Mouse (Mus musculus) adrenal gland, adult (tissue): ENCODE results near the gene Plcl2.

Experiments used
- DNase-seq, 2 experiments: peaks; one replicate each; pipeline ENCODE4 v3.0.0; 2022 to 2023; ENCODE audit warnings: low spot score in 1 of 2; ENCODE audit not compliant: inconsistent age in 2 of 2

Gene Plcl2

DNA sequence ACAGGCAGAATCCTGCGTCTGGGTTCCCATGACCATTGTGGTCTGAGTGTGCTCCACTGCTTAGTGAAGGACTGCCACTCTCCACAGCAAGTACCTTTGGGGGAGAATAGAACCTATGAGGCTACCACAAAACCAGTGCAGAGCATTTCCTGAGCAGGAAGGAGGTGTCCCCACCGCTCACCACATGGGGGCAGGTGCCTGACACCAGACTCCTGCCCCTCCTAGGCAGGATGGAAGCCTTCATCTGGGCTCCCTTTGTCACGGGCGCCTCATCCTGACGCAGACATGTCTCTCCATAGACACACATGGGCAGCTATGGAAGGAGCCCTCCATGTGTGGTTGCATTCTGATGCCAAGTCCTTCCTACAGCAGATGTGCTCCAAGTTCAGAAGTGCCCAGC is 222.7 kb downstream of the Plcl2 start:
- peak in 1 of 2 experiments; percentile 25 for DNase-seq

DNA sequence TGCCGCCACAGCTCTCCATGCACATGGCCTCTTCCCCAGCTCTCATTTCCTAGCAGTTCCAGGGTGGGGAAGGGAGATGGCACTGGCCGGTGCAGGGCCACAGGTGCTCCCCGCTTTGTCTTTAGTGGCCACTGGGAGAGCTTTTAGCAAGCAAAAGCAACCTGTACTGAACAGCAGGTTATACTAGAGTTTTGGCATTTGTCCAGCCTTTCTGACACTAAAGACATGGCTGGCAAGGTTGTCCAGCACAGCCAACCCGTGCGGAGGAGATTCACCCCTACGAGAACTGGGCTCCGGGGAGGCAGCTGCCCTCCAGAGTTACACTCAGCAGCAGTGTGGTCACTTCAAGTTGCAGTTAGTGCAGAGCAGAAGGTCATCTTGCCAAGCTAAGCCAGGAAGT is 224.2 kb downstream of the Plcl2 start:
- peak; percentile 4 to 39 for DNase-seq

DNA sequence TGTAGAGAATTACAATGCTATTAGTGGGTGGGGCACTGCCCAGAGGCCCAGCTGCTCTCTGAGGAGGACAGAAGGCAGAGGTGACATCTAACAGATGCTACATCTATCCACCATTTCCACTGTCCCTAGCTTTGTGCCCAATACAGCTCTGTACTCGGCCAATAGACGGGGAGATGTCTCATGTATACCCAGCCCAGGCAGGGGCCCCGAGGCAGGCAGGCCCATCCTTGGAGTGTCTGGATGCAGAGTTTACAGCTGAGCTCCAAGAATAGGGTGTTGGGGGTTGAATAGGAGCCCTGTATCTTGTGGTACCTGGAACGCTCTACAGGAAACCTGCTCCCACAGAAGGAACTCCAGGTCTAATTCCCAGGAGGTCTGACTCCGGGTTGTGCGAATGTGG is 225.6 kb downstream of the Plcl2 start:
- DNase-seq = peak in 1 of 2 experiments; percentile 25

DNA sequence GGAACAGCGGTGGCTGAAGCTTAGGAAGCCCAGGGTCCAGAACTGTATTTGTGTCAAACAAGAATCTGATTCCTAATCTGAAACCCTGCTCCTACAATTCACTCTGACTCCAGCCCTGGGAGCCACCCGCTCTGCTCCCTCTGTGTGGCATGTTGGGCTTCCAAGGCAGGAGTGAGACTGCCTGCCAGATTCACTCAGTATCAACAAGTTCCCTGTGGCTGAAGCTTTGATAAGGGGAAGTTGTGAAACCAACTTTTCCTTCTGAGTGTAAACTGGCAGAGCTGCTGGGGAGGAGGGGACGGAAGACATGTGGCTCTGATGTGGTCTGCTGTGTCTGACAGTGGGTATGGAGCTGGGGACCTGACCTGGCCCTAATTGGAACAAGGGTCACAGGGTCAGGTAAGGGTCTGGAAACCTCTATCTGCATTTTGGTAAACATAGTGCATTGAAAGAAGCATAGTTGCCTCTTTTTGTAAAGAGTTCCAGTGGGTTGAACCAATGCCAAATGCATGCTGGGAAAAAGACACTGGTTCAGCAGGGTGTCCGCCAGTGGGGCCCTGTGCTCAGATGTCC is 226.3 kb downstream of the Plcl2 start:
- no peak for DNase-seq

DNA sequence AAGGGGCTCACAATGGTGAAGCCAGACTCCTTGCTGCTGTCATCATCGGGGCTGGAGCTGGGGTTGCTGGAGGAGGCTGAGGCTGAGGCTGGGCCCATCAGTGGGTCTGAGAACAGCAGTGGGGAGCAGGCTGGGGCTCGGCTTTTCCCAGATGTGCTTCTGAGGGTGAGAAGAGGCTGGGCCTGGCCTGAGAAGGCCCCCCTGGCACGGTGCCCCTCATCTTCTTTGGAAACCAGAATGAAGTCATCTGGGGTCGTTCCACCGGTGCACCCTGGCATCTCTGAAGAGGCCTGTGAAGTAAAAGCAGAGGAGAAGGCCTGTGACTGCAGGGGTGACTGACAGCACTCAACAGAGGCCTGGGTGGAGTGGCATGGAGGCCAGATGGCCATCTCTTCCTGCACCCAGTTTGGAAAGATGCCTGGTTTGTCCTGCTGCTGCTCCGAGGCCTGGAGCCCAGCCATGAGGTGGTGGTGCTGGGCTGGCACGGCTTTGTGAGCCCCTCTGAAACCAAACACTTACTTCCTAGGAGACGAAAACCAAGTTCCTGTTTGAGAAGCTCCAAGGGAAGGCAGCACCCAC is 226.8 kb downstream of the Plcl2 start:
- peak in 1 of 2 experiments; percentile 65 for DNase-seq

DNA sequence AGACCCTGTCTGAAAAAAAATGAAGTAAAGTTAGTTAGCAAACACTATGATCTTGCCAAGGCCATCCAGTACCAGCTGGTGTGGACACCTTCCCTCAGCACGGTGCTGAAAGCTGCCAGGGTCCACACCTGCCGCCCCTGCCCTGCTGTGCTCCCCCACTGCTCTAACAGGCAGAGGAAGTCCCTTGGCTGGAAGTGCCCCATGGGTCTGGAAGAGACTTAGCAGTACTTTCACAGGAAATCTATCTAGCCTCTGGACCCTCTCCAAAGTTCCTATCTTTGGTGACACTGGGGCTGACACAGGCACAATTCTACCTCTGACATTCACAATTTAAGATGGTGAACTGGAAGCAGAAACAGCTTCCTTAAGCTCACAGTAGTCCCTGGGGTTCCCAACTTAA is 227.9 kb downstream of the Plcl2 start:
- DNase-seq = peak in 1 of 2 experiments; percentile 52
